14 mouse cellular contexts compared by ENCODE assay signal in the genomic region with DNA sequence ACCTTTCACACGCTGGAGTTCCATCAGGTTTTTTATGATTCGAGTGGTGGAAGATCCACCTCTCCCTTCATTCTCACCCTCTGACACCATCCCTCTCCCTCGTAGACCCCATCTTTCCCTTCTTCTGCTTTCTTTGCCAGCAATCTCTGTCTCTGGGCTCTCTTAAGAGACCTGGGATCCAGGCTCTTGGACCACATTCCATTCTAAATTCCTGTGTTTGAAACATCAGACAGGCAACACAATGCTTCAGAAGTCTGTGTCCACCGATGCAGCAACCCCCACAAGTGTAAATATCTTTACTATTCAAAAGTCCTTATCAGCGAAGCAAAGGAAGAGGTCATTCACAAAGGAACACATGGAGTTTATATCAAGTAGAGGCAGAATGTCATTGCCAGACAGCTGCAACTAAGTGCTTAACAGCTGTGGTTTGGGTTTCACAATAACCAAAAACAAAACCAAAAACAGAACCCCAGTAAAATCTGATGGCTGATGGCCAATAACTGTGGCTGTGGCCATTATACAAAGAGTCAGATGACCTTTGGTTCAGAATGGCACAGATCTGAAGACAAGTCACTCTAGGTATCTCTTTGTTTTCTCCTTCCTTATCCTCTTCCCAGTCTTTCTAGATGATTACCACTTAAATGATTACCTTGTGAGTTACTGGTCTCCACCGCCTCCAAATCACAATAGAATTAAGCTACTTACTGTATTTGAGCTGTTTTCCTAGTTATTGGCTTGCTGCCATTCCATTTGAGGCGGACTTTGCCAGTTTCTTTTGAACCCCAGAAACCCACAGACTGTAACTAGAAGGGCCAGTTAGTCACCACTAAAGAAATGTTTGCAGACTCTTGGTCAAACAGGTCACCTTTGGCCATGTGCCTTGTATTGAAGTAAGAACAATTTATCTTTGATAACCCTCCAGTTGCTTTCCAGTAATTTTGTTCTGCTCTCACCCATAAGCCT.
DNase-seq lines count a peak whose midpoint lies in the region; ATAC-seq and TF ChIP-seq lines count a peak whose summit lies in the region.
"Had no signal": no experiment of that assay in that cellular context is flagged by ENCODE, and none has a peak within 500 bp of the region (broad histone marks: within the 10 kb centered on the region; RNA-seq: fewer than 3 reads in every experiment).

No protein-coding gene starts in this region.

- peak; percentile 65 for DNase-seq in kidney, postnatal 0 days (ENCODE audit: low spot score)
- no peak for DNase-seq in kidney, adult 9 months
- peak; percentile 73 for DNase-seq in adipocyte (ENCODE audit: low spot score)
- peak; percentile 10 for DNase-seq in mesoderm, embryonic 11.5 days (ENCODE audit: low read depth, low spot score)
- no peak for DNase-seq in testis, postnatal 10 days (ENCODE audit: low spot score)
- DNase-seq: cerebellum, adult 18-20 months; right cerebral cortex, postnatal 4 days; thymus, adult 18-20 months had no signal

- H3K4me1 ChIP-seq in kidney, postnatal 0 days (replicated peaks; ENCODE audit: insufficient read depth, low read length), result no peaks in the 10 kb centered on the region
- peaks cover 11% of the 10 kb centered on the region; the same call in 1 of the 2 replicates for H3K4me1 ChIP-seq in heart, embryonic 15.5 days (replicated peaks)
- H3K4me1 ChIP-seq in midbrain, embryonic 15.5 days, result no peaks in the 10 kb centered on the region
- H3K4me1 ChIP-seq: neural tube, embryonic 15.5 days had no signal

- no peak for ATAC-seq in kidney, postnatal 0 days (replicated peaks; ENCODE audit: low FRiP score, low read depth)
- peak; percentile 31; the same call in 1 of the 2 replicates for ATAC-seq in heart, embryonic 15.5 days (replicated peaks; ENCODE audit: insufficient number of reproducible peaks, insufficient read depth, low FRiP score, low read depth)
- ATAC-seq in midbrain, embryonic 15.5 days (replicated peaks), result no peak
- ATAC-seq: hindbrain, embryonic 16.5 days had no signal

- H3K4me2 ChIP-seq in kidney, postnatal 0 days (ENCODE audit: low read length), result no peak overlapping the region
- H3K4me2 ChIP-seq in heart, embryonic 15.5 days, result no peak overlapping the region
- H3K4me2 ChIP-seq in midbrain, embryonic 15.5 days, result no peak overlapping the region
- H3K4me2 ChIP-seq: embryonic facial prominence, embryonic 13.5 days; neural tube, embryonic 15.5 days had no signal

- no peak for TF ChIP-seq CTCF in kidney, postnatal 0 days (IDR thresholded peaks at IDR 0.05; ENCODE audit: low read depth)

- no peaks in the 10 kb centered on the region for H3K27me3 ChIP-seq in kidney, postnatal 0 days (ENCODE audit: insufficient read depth, low read length)
- H3K27me3 ChIP-seq in heart, embryonic 15.5 days, result no peaks in the 10 kb centered on the region
- no peaks in the 10 kb centered on the region for H3K27me3 ChIP-seq in midbrain, embryonic 15.5 days (replicated peaks)
- H3K27me3 ChIP-seq: embryonic facial prominence, embryonic 13.5 days; megakaryocyte, embryonic 14.5 days; neural tube, embryonic 15.5 days had no signal

- H3K36me3 ChIP-seq in kidney, postnatal 0 days (ENCODE audit: insufficient read depth, low read length), result no peaks in the 10 kb centered on the region
- H3K36me3 ChIP-seq in heart, embryonic 15.5 days, result no peaks in the 10 kb centered on the region
- H3K36me3 ChIP-seq in midbrain, embryonic 15.5 days (replicated peaks), result no peaks in the 10 kb centered on the region
- H3K36me3 ChIP-seq: embryonic facial prominence, embryonic 13.5 days; neural tube, embryonic 15.5 days had no signal

- H3K27ac ChIP-seq in kidney, postnatal 0 days, result no peak overlapping the region
- 0 out of 2 replicates have a peak overlapping the region, but pooled peaks have one; percentile 14 for H3K27ac ChIP-seq in heart, embryonic 15.5 days
- no peak overlapping the region for H3K27ac ChIP-seq in midbrain, embryonic 15.5 days
- H3K27ac ChIP-seq: embryonic facial prominence, embryonic 13.5 days; neural tube, embryonic 15.5 days had no signal

- H3K9me3 ChIP-seq in kidney, postnatal 0 days (replicated peaks; ENCODE audit: low read length), result no peaks in the 10 kb centered on the region
- no peaks in the 10 kb centered on the region for H3K9me3 ChIP-seq in heart, embryonic 15.5 days (replicated peaks)
- no peaks in the 10 kb centered on the region for H3K9me3 ChIP-seq in midbrain, embryonic 15.5 days
- H3K9me3 ChIP-seq: embryonic facial prominence, embryonic 13.5 days; neural tube, embryonic 15.5 days had no signal

- H3K9ac ChIP-seq in kidney, postnatal 0 days (ENCODE audit: low read depth, low read length), result no peak overlapping the region
- H3K9ac ChIP-seq in heart, embryonic 15.5 days, result no peak overlapping the region
- H3K9ac ChIP-seq in midbrain, embryonic 15.5 days, result no peak overlapping the region
- H3K9ac ChIP-seq: embryonic facial prominence, embryonic 13.5 days; neural tube, embryonic 15.5 days had no signal

- H3K4me3 ChIP-seq in kidney, postnatal 0 days (replicated peaks; ENCODE audit: low read depth, low read length), result no peak overlapping the region
- H3K4me3 ChIP-seq in heart, embryonic 15.5 days, result no peak overlapping the region
- no peak overlapping the region for H3K4me3 ChIP-seq in midbrain, embryonic 15.5 days
- H3K4me3 ChIP-seq: embryonic facial prominence, embryonic 13.5 days; megakaryocyte, embryonic 14.5 days; neural tube, embryonic 15.5 days had no signal

- 42% methylated on average over 7 of the region's 7 CpGs for WGBS in kidney, postnatal 0 days
- 39% methylated on average over 7 of the region's 7 CpGs for WGBS in heart, embryonic 15.5 days
- 66% methylated on average over 7 of the region's 7 CpGs for WGBS in midbrain, embryonic 15.5 days

Comparison
In these comparisons a context has a peak if more than half of its experiments do, and no peak if none do; other contexts are left out.
1. DNase-seq: peak in kidney, postnatal 0 days (single experiment), adipocyte (single experiment) and mesoderm, embryonic 11.5 days (single experiment); none in kidney, adult 9 months (single experiment) and testis, postnatal 10 days (single experiment).